Mouse (Mus musculus): ENCODE measurements around the gene Syde2.
"Not testable (repeated sequence)": the region's sequence is repeated elsewhere in the genome, so short reads cannot be mapped to it uniquely, and the experiment has no call there.

Gene Syde2

GRCm38 (mm10) chr3:145964473-145964872, 23.2 kb upstream of the Syde2 start:
- ATAC-seq (ENCODE audit: insufficient number of reproducible peaks, low FRiP score, low TSS enrichment), result no peak

- not testable (repeated sequence) for ATAC-seq (ENCODE audit: insufficient number of reproducible peaks, low FRiP score, low TSS enrichment)
Observed at GRCm38 (mm10) chr3:145965583-145965982, 22.1 kb upstream of the Syde2 start.

- ATAC-seq (ENCODE audit: insufficient number of reproducible peaks, low FRiP score, low TSS enrichment), result no peak
Observed at GRCm38 (mm10) chr3:145966806-145967205, 20.9 kb upstream of the Syde2 start.

- no peak for ATAC-seq (ENCODE audit: insufficient number of reproducible peaks, low FRiP score, low TSS enrichment)
Observed at GRCm38 (mm10) chr3:145969031-145969501, 18.6 kb upstream of the Syde2 start.

GRCm38 (mm10) chr3:145971501-145971900, 16.2 kb upstream of the Syde2 start:
- ATAC-seq (ENCODE audit: insufficient number of reproducible peaks, low FRiP score, low TSS enrichment), result no peak

- ATAC-seq (ENCODE audit: insufficient number of reproducible peaks, low FRiP score, low TSS enrichment), result no peak
Observed at GRCm38 (mm10) chr3:145974986-145975385, 12.7 kb upstream of the Syde2 start.

- ATAC-seq (ENCODE audit: insufficient number of reproducible peaks, low FRiP score, low TSS enrichment), result no peak
Observed at GRCm38 (mm10) chr3:145985333-145985925, 2.2 kb upstream of the Syde2 start.

GRCm38 (mm10) chr3:145986317-145987001, 1.2 kb upstream of the Syde2 start:
- ATAC-seq (ENCODE audit: insufficient number of reproducible peaks, low FRiP score, low TSS enrichment), result no peak

GRCm38 (mm10) chr3:145987970-145988683, 457 bp downstream of the Syde2 start:
- ATAC-seq (ENCODE audit: insufficient number of reproducible peaks, low FRiP score, low TSS enrichment), result peak; percentile 47; the same call in 1 of the 2 replicates

GRCm38 (mm10) chr3:145988684-145989575, 1.3 kb downstream of the Syde2 start:
- ATAC-seq (ENCODE audit: insufficient number of reproducible peaks, low FRiP score, low TSS enrichment), result no peak

- ATAC-seq (ENCODE audit: insufficient number of reproducible peaks, low FRiP score, low TSS enrichment), result no peak
Observed at GRCm38 (mm10) chr3:145989576-145990081, 2.0 kb downstream of the Syde2 start.

GRCm38 (mm10) chr3:145991130-145991529, 3.5 kb downstream of the Syde2 start:
- ATAC-seq (ENCODE audit: insufficient number of reproducible peaks, low FRiP score, low TSS enrichment), result no peak

- ATAC-seq (ENCODE audit: insufficient number of reproducible peaks, low FRiP score, low TSS enrichment), result no peak
Observed at GRCm38 (mm10) chr3:145991976-145992730, 4.5 kb downstream of the Syde2 start.

- no peak for ATAC-seq (ENCODE audit: insufficient number of reproducible peaks, low FRiP score, low TSS enrichment)
Observed at GRCm38 (mm10) chr3:145992796-145993195, 5.1 kb downstream of the Syde2 start.

GRCm38 (mm10) chr3:145993481-145994201, 6.0 kb downstream of the Syde2 start:
- no peak for ATAC-seq (ENCODE audit: insufficient number of reproducible peaks, low FRiP score, low TSS enrichment)

GRCm38 (mm10) chr3:145995489-145995888, 7.8 kb downstream of the Syde2 start:
- no peak for ATAC-seq (ENCODE audit: insufficient number of reproducible peaks, low FRiP score, low TSS enrichment)

- ATAC-seq (ENCODE audit: insufficient number of reproducible peaks, low FRiP score, low TSS enrichment), result not testable (repeated sequence)
Observed at GRCm38 (mm10) chr3:145996539-145996938, 8.9 kb downstream of the Syde2 start.

- ATAC-seq (ENCODE audit: insufficient number of reproducible peaks, low FRiP score, low TSS enrichment), result no peak
Observed at GRCm38 (mm10) chr3:146004347-146005051, 16.8 kb downstream of the Syde2 start.
